Mouse (Mus musculus) liver, embryonic 12.5 days (tissue): ENCODE measurements around the gene Gm9376. TPM values are rescaled to one million over a fixed set of nuclear protein-coding genes. Genes with fewer than 3 reads are reported as not detected.

Experiments
- ATAC-seq: fragments of 200-750 bp; cut with Nextera tagmentation; 2 replicates; pipeline ENCODE4 v1.8.0; 2017; ENCODE audit warnings: moderate number of reproducible peaks, mild to moderate bottlenecking, moderate library complexity
- H3K27ac ChIP-seq: fragments of 300-500 bp; sonication (generic); 2 replicates; pipeline ENCODE4 v1.5.1; 2016; ENCODE audit warnings: mild to moderate bottlenecking
- H3K27me3 ChIP-seq: fragments of 300-500 bp; sonication (generic); replicated peaks from 2 replicates; pipeline ENCODE4 v1.6.1; 2016; ENCODE audit warnings: mild to moderate bottlenecking, moderate library complexity
- H3K36me3 ChIP-seq: fragments of 300-500 bp; sonication (generic); 2 replicates; pipeline ENCODE4 v1.6.1; 2016; ENCODE audit warnings: mild to moderate bottlenecking, moderate library complexity
- H3K4me1 ChIP-seq: fragments of 300-500 bp; sonication (generic); 2 replicates; pipeline ENCODE4 v1.6.1; 2016
- H3K4me2 ChIP-seq: fragments of 300-500 bp; sonication (generic); 2 replicates; pipeline ENCODE4 v1.6.1; 2016; ENCODE audit warnings: mild to moderate bottlenecking, moderate library complexity
- H3K4me3 ChIP-seq: fragments of 300-500 bp; sonication (generic); 2 replicates; pipeline ENCODE4 v1.5.1; 2016; ENCODE audit warnings: mild to moderate bottlenecking, moderate library complexity
- H3K9ac ChIP-seq: fragments of 300-500 bp; sonication (generic); 2 replicates; pipeline ENCODE4 v1.6.1; 2016; ENCODE audit warnings: mild to moderate bottlenecking, moderate library complexity
- H3K9me3 ChIP-seq: fragments of 300-500 bp; sonication (generic); replicated peaks from 2 replicates; pipeline ENCODE4 v1.6.1; 2016; ENCODE audit warnings: mild to moderate bottlenecking, moderate library complexity
- WGBS: fragments of 180-500 bp; shearing (Covaris S2); methylation state at CpG from one replicate; pipeline ENCODE4 v1.1.7; 2016; ENCODE audit not compliant: insufficient replicate concordance; 5-methylcytosine and 5-hydroxymethylcytosine counted together
- polyA plus RNA-seq: library from polyadenylated mRNA; unstranded; fragments of >200 nt; fragmentation: Nextera tagmentation; extraction: Ambion mirVana; gene quantifications from 2 replicates; pipeline ENCODE4 v1.2.1, GENCODE M21; 2016

Gm9376 gene
- polyA plus RNA-seq = not detected in 2 replicates

DNA sequence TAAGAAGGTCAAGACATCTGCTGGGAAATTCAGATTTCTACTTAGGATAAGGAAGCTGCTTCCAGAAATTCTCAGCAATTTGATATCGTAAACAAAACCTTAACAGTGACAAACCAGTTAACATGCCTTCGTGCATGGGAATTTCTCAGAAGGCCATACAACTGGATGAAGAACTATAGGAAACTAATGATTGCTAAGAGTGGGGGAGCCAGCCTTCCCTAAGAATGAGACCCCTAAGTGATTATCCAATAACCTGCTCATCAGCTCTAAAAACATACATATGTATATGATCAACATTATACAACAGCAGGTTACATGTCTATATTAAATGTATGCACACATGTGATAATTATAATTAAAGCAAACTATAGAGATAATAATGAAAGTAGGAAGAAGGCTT lies at the start of gene Gm9376:
Gene Gm9376 (plus strand): TSS at position 301 of the 400 bp plus-strand sequence.
- Histone ChIP-seq H3K4me2 (no peak within 1 kb of the TSS), H3K27ac (no peak within 1 kb of the TSS), H3K9ac (no peak within 1 kb of the TSS), H3K9me3 (no peaks in the 10 kb centered on the region), H3K27me3 (no peaks in the 10 kb centered on the region), H3K4me3 (no peak within 1 kb of the TSS), H3K4me1 (no peaks in the 10 kb centered on the region), H3K36me3 (no peaks in the 10 kb centered on the region)
- no peak for ATAC-seq
- 69% methylated on average over 2 of the region's 2 CpGs for WGBS

DNA sequence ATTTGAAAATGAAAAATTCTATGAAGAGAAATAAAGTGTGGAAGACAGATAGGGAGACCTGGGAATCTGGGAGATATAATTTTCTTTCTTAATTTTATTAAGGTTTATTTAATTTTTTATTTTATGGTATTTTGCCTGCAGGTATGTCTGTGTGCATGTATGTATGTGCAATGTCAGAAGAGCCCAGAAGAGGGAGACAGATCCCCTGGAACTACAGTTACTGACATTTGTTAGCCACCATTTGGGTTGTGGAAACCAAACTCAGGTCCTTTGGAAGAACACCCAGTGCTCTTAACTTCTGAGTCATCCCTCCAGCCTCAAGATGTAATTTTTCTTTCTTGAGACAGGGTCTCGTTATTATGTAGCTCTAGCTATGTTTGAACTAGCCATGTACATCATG lies 45.9 kb upstream of the Gm9376 start:
- Histone ChIP-seq H3K9ac (no peak overlapping the region), H3K27ac (no peak overlapping the region), H3K4me1 (no peaks in the 10 kb centered on the region), H3K36me3 (no peaks in the 10 kb centered on the region), H3K4me2 (no peak overlapping the region), H3K9me3 (no peaks in the 10 kb centered on the region), H3K4me3 (no peak overlapping the region), H3K27me3 (peaks cover 55% of the 10 kb centered on the region)
- ATAC-seq = no peak
- 57% methylated on average over 1 of the region's 1 CpGs for WGBS

DNA sequence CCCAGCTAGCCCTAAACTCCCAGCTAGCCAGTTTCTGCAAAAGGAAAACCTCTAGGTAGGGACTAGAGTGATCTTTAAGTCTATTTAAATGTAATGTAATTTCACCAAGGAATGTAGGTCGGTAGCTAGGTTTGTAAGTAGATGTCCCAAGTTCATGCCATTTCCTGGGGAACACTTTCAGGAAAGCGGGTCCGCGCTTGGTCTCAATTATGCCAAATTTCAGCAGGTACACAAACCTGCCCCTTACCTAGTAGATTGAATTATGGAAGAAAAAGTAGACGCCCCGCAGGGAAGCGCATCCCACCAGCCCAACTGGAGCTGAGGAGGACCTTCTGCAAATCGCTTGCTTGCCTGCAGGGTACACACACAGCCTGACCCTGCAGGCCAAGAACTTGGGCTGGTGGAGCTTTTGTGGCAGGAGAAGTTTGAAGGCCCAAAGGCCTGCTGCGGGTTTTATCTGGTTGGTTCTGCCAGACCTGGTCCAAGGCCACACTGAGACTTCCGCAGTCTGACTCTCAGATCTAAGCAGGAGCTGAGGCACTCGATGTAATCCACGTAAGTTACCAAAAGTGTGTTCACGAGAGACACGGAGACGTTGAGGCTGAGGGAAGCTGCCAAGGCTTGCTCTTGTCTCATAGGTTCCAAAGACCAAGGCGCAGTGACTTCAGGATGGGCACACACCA lies 41.6 kb upstream of the Gm9376 start:
- 21% methylated on average over 16 of the region's 16 CpGs for WGBS
- Histone ChIP-seq H3K36me3 (no peaks in the 10 kb centered on the region), H3K4me1 (no peaks in the 10 kb centered on the region), H3K9ac (no peak overlapping the region), H3K9me3 (no peaks in the 10 kb centered on the region), H3K27ac (no peak overlapping the region), H3K4me3 (no peak overlapping the region), H3K4me2 (no peak overlapping the region), H3K27me3 (peaks cover 85% of the 10 kb centered on the region)
- ATAC-seq = no peak

DNA sequence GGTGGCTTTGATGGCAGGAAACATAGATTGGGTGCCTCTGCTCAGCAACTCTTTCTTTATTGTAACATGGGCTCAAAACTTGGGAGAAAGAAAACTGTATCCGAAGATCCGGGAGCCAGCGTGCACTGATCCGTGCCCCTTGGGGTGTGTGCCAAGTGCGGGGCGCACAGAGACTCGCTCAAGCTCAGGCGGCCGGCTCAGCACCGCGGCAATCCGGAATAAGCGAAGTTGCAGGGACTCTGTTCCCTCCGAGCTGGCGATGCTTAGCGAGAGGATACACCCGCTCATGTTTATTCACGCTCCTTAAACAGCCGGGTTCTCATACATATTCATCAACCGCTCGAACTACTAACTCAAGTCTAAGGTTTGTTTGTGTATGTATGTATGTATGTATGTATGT lies 40.8 kb upstream of the Gm9376 start:
- Histone ChIP-seq H3K27ac (no peak overlapping the region), H3K4me3 (no peak overlapping the region), H3K36me3 (no peaks in the 10 kb centered on the region), H3K9ac (no peak overlapping the region), H3K9me3 (no peaks in the 10 kb centered on the region), H3K4me2 (no peak overlapping the region), H3K4me1 (no peaks in the 10 kb centered on the region), H3K27me3 (peaks cover 92% of the 10 kb centered on the region)
- no peak for ATAC-seq
- 1% methylated on average over 21 of the region's 21 CpGs for WGBS

DNA sequence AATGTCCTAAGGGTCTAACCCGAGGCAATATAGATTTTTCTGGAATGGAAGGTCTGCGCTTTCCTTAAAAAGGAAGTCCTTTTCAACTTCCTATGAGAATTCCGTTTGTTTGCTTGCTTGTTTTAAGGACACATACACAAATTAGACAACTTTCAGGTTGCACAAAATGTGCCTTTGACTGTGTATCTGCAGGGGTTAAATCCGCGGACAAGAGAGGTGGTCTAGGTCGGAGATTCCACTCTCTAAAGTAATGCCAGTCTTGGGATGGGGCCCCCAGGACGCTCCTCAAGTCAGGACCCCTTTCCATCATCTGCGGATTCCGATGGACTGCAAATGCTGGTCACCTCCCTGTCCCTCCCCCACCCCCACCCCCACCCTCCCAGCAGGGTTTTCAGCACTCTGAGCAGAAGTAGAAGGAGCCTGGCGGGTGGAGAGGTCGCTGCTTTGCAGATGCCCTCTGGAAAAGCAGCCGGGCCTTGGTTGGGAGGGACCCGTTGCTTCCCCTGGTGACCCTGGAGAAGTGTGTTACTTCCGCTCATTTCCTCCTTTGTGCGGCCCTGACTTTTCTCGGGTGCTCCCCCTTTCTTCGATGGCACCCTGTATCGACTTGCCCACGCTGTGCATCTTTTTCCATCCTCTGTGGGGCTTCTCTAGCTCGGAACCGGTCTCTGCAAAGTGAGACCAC lies 40.1 kb upstream of the Gm9376 start:
- Histone ChIP-seq H3K4me2 (no peak overlapping the region), H3K4me3 (no peak overlapping the region), H3K9ac (no peak overlapping the region), H3K9me3 (no peaks in the 10 kb centered on the region), H3K27ac (no peak overlapping the region), H3K27me3 (peaks cover 95% of the 10 kb centered on the region), H3K36me3 (no peaks in the 10 kb centered on the region), H3K4me1 (no peaks in the 10 kb centered on the region)
- ATAC-seq = no peak
- WGBS = 2% methylated on average over 21 of the region's 21 CpGs

DNA sequence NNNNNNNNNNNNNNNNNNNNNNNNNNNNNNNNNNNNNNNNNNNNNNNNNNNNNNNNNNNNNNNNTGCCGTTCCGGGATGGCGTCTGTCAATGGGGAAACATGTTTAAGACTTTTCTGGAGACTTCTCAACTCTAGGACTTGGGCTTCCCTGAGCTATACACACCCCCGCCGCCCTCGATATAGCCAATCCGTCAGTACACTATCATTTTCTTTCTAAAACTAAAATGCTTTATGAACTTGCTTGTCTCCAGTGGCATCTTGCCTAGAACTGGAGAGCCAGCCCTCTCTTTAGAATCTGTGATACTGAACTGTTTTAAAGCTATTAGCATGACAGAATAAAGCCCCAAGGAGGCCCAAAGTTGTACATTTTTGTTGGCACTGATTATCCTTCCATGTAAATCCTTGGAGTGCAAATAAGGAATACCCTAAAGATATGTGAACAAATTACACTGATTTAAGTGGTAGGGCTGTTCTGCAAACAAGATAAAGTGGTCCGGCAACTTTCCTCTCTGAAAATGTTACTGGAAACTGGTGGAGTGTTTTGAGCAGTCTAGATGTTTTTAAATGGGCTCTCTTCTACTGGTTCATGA lies 34.3 kb upstream of the Gm9376 start:
- peaks cover 25% of the 10 kb centered on the region; the same call in 1 of the 2 replicates for H3K4me1 ChIP-seq
- peaks cover 98% of the 10 kb centered on the region for H3K27me3 ChIP-seq
- ATAC-seq = no peak
- no peak overlapping the region for H3K4me2 ChIP-seq
- WGBS = 8% methylated on average over 8 of the region's 8 CpGs
- no peaks in the 10 kb centered on the region for H3K9me3 ChIP-seq
- H3K36me3 ChIP-seq = no peaks in the 10 kb centered on the region
- H3K27ac ChIP-seq = no peak overlapping the region
- H3K9ac ChIP-seq = no peak overlapping the region
- no peak overlapping the region for H3K4me3 ChIP-seq

DNA sequence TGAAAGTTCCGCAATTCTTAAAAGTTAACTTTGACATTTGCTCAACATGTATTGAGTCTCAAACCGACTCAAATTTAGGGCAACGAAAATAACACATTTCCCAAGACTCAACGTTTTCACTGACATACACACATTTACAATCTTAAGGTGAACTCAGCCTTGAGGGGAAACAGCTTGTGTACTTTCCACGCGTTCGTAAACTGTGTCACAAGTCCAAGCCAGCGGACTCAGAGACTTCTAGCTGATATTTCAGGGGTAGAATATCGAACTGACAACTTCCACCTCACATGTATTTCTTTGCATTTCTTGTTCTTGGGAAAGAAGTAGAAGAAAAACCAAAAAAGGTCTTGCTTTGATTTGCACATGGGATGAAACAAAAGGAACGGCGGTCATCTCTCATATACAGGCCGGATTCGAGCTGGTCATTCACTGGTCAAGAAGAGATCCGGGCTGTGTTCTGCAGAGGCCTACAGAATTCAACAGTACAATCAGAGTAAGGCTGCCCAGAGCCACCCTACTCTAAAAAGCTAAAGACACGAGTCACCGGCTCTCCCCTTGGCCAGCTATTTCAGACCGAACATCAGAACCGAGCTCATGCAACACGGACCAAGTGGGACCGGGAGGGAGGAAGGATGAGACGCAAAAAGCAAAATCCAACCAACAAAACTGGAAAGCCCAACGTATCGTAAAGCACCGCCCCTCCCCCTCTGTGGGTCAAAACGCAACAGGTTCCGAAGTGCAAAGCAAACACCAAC lies 32.8 kb upstream of the Gm9376 start:
- Histone ChIP-seq H3K4me2 (no peak overlapping the region), H3K4me1 (peaks cover 25% of the 10 kb centered on the region; the same call in 1 of the 2 replicates), H3K36me3 (no peaks in the 10 kb centered on the region), H3K9ac (no peak overlapping the region), H3K4me3 (no peak overlapping the region), H3K27me3 (peaks cover 95% of the 10 kb centered on the region), H3K9me3 (no peaks in the 10 kb centered on the region), H3K27ac (no peak overlapping the region)
- 4% methylated on average over 26 of the region's 26 CpGs for WGBS
- no peak for ATAC-seq

DNA sequence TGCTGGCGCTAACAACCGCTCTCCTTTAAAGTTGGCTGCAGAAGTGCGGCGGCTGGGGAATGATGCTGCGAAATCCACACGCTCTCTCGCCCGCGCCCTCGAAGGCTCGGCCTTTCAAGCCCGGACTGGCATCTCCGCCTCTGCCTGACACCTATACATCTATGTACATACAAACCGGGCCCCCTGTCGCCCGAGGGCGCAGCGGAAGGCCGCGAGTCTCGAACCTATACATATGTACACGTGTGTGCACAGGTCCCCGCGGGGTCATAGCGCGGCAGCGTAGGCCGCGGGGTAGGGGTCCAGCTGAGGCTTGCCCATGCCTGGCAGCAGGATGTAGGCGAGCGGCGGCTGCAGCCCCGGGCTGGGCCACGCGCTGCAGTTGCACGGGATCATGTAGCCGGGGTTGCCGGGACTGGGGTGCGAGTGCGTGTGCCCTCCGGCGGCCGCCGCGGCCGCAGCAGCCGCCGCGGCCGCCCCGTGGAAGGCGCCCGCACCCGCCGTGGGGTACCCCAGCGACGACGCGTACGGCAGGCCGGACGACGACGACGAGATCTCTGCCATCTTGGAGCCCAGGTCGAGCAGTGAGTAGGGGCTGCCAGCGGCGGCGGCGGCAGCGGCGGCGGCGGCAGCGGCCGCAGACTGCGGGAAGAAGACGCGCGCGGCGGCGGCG lies 32.1 kb upstream of the Gm9376 start:
- H3K9me3 ChIP-seq = no peaks in the 10 kb centered on the region
- WGBS = 1% methylated on average over 84 of the region's 84 CpGs
- H3K27ac ChIP-seq = no peak overlapping the region
- peak overlapping the region; percentile 50 for H3K4me3 ChIP-seq
- no peak for ATAC-seq
- H3K27me3 ChIP-seq = peaks cover 95% of the 10 kb centered on the region
- no peak overlapping the region for H3K9ac ChIP-seq
- no peaks in the 10 kb centered on the region for H3K36me3 ChIP-seq
- H3K4me1 ChIP-seq = peaks cover 25% of the 10 kb centered on the region; the same call in 1 of the 2 replicates
- H3K4me2 ChIP-seq = peak overlapping the region; percentile 71

DNA sequence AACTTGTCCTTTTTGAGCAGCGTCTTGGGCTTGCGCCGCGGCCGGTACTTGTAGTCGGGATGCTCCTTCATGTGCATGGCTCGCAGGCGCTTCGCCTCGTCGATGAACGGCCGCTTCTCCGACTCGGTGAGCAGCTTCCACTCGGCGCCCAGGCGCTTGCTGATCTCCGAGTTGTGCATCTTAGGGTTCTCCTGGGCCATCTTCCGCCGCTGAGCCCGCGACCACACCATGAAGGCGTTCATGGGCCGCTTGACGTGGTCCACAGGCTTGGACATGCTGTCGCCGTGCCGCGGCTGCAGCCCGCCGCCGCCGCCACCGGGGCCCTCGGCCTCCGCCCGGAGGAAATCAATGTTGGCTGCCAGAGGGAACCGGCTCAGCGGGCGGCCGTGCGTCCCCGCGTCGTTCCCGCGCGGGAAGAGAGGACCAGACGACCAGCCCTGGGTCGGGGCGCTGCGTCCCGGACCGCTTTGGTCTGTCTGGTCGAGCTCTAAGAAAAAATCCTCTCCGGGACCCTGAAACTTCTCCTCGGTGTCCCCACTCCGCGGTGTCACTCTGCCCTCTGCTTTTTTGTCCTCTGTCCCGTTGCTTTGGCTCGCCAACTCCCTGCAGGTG lies 31.3 kb upstream of the Gm9376 start:
- no peak; the same call in 1 of the 2 replicates for ATAC-seq
- H3K4me2 ChIP-seq = peak overlapping the region; percentile 71
- peaks cover 95% of the 10 kb centered on the region for H3K27me3 ChIP-seq
- no peaks in the 10 kb centered on the region for H3K36me3 ChIP-seq
- H3K9ac ChIP-seq = no peak overlapping the region
- H3K9me3 ChIP-seq = no peaks in the 10 kb centered on the region
- no peak overlapping the region for H3K27ac ChIP-seq
- WGBS = under 1% methylated on average over 62 of the region's 62 CpGs
- peaks cover 25% of the 10 kb centered on the region; the same call in 1 of the 2 replicates for H3K4me1 ChIP-seq
- peak overlapping the region; percentile 50 for H3K4me3 ChIP-seq

DNA sequence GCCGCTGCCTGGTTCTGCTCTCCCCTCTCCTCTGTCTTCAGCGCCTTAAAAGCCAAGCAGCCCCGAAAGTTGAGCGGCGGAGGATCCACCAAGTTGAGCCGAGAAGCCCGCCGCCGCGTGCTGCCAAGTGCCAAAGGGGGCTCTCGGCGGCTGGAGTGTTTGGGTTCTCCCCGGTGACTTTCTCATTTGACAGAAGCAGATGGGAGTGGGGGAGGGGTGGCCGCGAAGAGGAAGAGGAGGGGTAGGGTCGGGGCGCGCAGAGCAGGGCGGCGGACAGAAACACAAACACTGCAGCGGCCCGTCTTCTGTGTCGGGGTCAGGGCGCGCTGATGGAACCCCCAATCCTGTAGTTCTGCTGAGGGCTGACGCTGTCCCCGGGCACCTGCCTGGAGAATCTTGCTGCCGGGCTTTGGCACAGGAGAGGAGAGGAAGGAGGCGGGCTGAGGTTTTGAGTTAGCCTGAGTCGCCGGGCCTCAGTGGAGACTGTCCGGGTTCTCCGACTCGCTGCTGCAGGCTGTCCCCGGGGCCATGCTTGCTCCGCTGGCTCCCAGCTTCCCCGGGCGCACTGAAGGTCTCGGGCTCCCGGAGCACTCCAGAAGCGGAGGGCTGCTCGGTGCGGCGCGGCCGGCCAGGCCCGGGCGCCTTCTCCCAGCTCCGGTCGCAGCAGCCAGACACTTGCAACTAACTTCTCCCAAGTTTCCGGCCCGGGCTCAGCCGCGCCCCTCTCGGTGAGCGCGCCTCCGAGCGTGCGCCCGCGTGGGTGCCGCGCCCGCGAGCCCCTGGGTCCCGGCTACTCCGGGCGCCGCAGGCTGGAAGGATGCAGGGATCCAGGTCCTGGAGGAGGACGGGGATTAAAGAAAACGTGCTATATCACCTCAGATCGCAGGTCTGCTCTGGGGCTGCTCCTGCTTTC lies 30.5 kb upstream of the Gm9376 start:
- Histone ChIP-seq H3K9ac (no peak overlapping the region), H3K4me3 (peak overlapping the region; percentile 50), H3K36me3 (no peaks in the 10 kb centered on the region), H3K27ac (no peak overlapping the region), H3K4me2 (peak overlapping the region; percentile 71), H3K9me3 (no peaks in the 10 kb centered on the region), H3K27me3 (peaks cover 95% of the 10 kb centered on the region), H3K4me1 (peaks cover 25% of the 10 kb centered on the region; the same call in 1 of the 2 replicates)
- ATAC-seq = peak; percentile 50
- WGBS = 1% methylated on average over 69 of the region's 73 CpGs
